Mouse (Mus musculus) heart, embryonic 16.5 days (tissue): ENCODE measurements around the gene Cdnf. TPM values are rescaled to one million over a fixed set of nuclear protein-coding genes. Genes with fewer than 3 reads are reported as not detected.

Source experiments
- ATAC-seq: fragments of 200-750 bp; cut with Nextera tagmentation; replicated peaks from 2 replicates; pipeline ENCODE4 v1.8.0; 2017; ENCODE audit warnings: moderate number of reproducible peaks; ENCODE audit not compliant: insufficient read depth, low FRiP score; ENCODE audit errors: extremely low read depth
- H3K27ac ChIP-seq: fragments of 300-500 bp; sonication (generic); 2 replicates; pipeline ENCODE4 v1.5.1; 2014; ENCODE audit warnings: mild to moderate bottlenecking, low read length, control low read depth, moderate library complexity
- H3K27me3 ChIP-seq: fragments of 300-500 bp; sonication (generic); 2 replicates; pipeline ENCODE4 v1.6.1; 2014; ENCODE audit warnings: low read length, mixed read lengths; ENCODE audit not compliant: control insufficient read depth, insufficient read depth
- H3K36me3 ChIP-seq: fragments of 300-500 bp; sonication (generic); 2 replicates; pipeline ENCODE4 v1.6.1; 2014; ENCODE audit not compliant: control insufficient read depth, insufficient read depth
- H3K4me1 ChIP-seq: fragments of 300-500 bp; sonication (generic); 2 replicates; pipeline ENCODE4 v1.6.1; 2014; ENCODE audit warnings: low read length, mixed read lengths; ENCODE audit not compliant: control insufficient read depth, insufficient read depth
- H3K4me2 ChIP-seq: fragments of 300-500 bp; sonication (generic); 2 replicates; pipeline ENCODE4 v1.6.1; 2014; ENCODE audit warnings: low read depth, mild to moderate bottlenecking, control low read depth, low read length
- H3K4me3 ChIP-seq: fragments of 300-500 bp; sonication (generic); 2 replicates; pipeline ENCODE4 v1.5.1; 2014; ENCODE audit warnings: mild to moderate bottlenecking, control low read depth, low read length
- H3K9ac ChIP-seq: fragments of 300-500 bp; sonication (generic); 2 replicates; pipeline ENCODE4 v1.6.1; 2014; ENCODE audit warnings: low read length, control low read depth
- H3K9me3 ChIP-seq: fragments of 300-500 bp; sonication (generic); replicated peaks from 2 replicates; pipeline ENCODE4 v1.6.1; 2016; ENCODE audit warnings: low read length; ENCODE audit not compliant: control insufficient read depth
- WGBS: fragments of 180-500 bp; shearing (Covaris S2); extraction: QIAGEN DNeasy Blood & Tissue Kit; methylation state at CpG from one replicate; pipeline ENCODE4 v1.1.7; 2014; 5-methylcytosine and 5-hydroxymethylcytosine counted together
- polyA plus RNA-seq: library from polyadenylated mRNA; unstranded; fragments of >200 nt; fragmentation: Nextera tagmentation; extraction: Ambion mirVana; gene quantifications from 2 replicates; pipeline ENCODE4 v1.2.1, GENCODE M21; 2015

Gene Cdnf
- 0.35 and 0.69 TPM in 2 replicates for polyA plus RNA-seq

GRCm38 (mm10) chr2:3512552-3513454 lies at the start of gene Cdnf, which contains the start of the genes Gm45902 and Hspa14:
Gene Cdnf, plus strand, starts transcription at chr2:3513030.
Gene Gm45902, minus strand, starts transcription at chr2:3512790.
Gene Hspa14, minus strand, starts transcription at chr2:3512814.
- Histone ChIP-seq H3K4me1 (peaks cover 12% of the 10 kb centered on the region; the same call in 1 of the 2 replicates), H3K4me2 (peak within 1 kb of the TSS; percentile 77), H3K9ac (peak within 1 kb of the TSS; percentile 83), H3K27ac (peak within 1 kb of the TSS; percentile 78), H3K27me3 (no peaks in the 10 kb centered on the region), H3K9me3 (no peaks in the 10 kb centered on the region), H3K36me3 (peaks cover 21% of the 10 kb centered on the region), H3K4me3 (peak within 1 kb of the TSS; percentile 81)
- under 1% methylated on average over 60 of the region's 60 CpGs for WGBS
- ATAC-seq, result peak; percentile 99

GRCm38 (mm10) chr2:3473891-3474290 lies 38.9 kb upstream of the Cdnf start:
- Histone ChIP-seq H3K4me3 (peak overlapping the region; percentile 100), H3K9me3 (no peaks in the 10 kb centered on the region), H3K4me1 (peaks cover 15% of the 10 kb centered on the region), H3K9ac (peak overlapping the region; percentile 94), H3K36me3 (no peaks in the 10 kb centered on the region; the same call in 1 of the 2 replicates), H3K4me2 (peak overlapping the region; percentile 94), H3K27ac (peak overlapping the region; percentile 87), H3K27me3 (no peaks in the 10 kb centered on the region)
- 1% methylated on average over 12 of the region's 12 CpGs for WGBS
- ATAC-seq, result no peak

GRCm38 (mm10) chr2:3474361-3474805 lies 38.4 kb upstream of the Cdnf start:
- Histone ChIP-seq H3K4me3 (peak overlapping the region; percentile 100), H3K27ac (peak overlapping the region; percentile 87), H3K9me3 (no peaks in the 10 kb centered on the region), H3K9ac (peak overlapping the region; percentile 94), H3K27me3 (no peaks in the 10 kb centered on the region), H3K4me1 (peaks cover 15% of the 10 kb centered on the region), H3K4me2 (peak overlapping the region; percentile 94), H3K36me3 (no peaks in the 10 kb centered on the region)
- 0% methylated on average over 46 of the region's 46 CpGs for WGBS
- ATAC-seq, result peak; percentile 59

GRCm38 (mm10) chr2:3474861-3475283 lies 38.0 kb upstream of the Cdnf start, which contains the start of gene Suv39h2:
Gene Suv39h2, minus strand, starts transcription at chr2:3475031.
- 0% methylated on average over 42 of the region's 42 CpGs for WGBS
- no peaks in the 10 kb centered on the region for H3K36me3 ChIP-seq
- H3K9me3 ChIP-seq, result no peaks in the 10 kb centered on the region
- H3K4me2 ChIP-seq, result peak within 1 kb of the TSS; percentile 94
- H3K27ac ChIP-seq, result peak within 1 kb of the TSS; percentile 87
- peaks cover 15% of the 10 kb centered on the region for H3K4me1 ChIP-seq
- H3K27me3 ChIP-seq, result no peaks in the 10 kb centered on the region
- peak within 1 kb of the TSS; percentile 94 for H3K9ac ChIP-seq
- peak; percentile 98 for ATAC-seq
- H3K4me3 ChIP-seq, result peak within 1 kb of the TSS; percentile 100

GRCm38 (mm10) chr2:3475746-3476251 lies 37.0 kb upstream of the Cdnf start:
- ATAC-seq, result no peak
- Histone ChIP-seq H3K9me3 (no peaks in the 10 kb centered on the region), H3K9ac (no peak overlapping the region; the same call in 1 of the 2 replicates), H3K4me2 (peak overlapping the region; percentile 94), H3K27ac (no peak overlapping the region), H3K4me1 (peaks cover 15% of the 10 kb centered on the region), H3K36me3 (no peaks in the 10 kb centered on the region), H3K4me3 (peak overlapping the region; percentile 100), H3K27me3 (no peaks in the 10 kb centered on the region)
- 74% methylated on average over 3 of the region's 3 CpGs for WGBS

- Histone ChIP-seq H3K4me2 (no peak overlapping the region), H3K27ac (no peak overlapping the region), H3K4me1 (peaks cover 5% of the 10 kb centered on the region; the same call in 1 of the 2 replicates), H3K36me3 (no peaks in the 10 kb centered on the region), H3K27me3 (no peaks in the 10 kb centered on the region), H3K4me3 (no peak overlapping the region), H3K9me3 (no peaks in the 10 kb centered on the region), H3K9ac (no peak overlapping the region)
- WGBS, result 88% methylated on average over 3 of the region's 3 CpGs
- no peak for ATAC-seq
Observed at GRCm38 (mm10) chr2:3480239-3480638, 32.6 kb upstream of the Cdnf start.

GRCm38 (mm10) chr2:3489816-3490215 lies 23.0 kb upstream of the Cdnf start:
- Histone ChIP-seq H3K36me3 (peaks cover 35% of the 10 kb centered on the region), H3K9me3 (no peaks in the 10 kb centered on the region), H3K4me1 (no peaks in the 10 kb centered on the region), H3K27me3 (no peaks in the 10 kb centered on the region), H3K4me2 (no peak overlapping the region), H3K27ac (no peak overlapping the region), H3K4me3 (no peak overlapping the region), H3K9ac (no peak overlapping the region)
- no peak for ATAC-seq
- WGBS, result 84% methylated on average over 3 of the region's 3 CpGs

GRCm38 (mm10) chr2:3493833-3494409 lies 18.9 kb upstream of the Cdnf start:
- no peak overlapping the region for H3K27ac ChIP-seq
- H3K4me1 ChIP-seq, result no peaks in the 10 kb centered on the region
- peaks cover 55% of the 10 kb centered on the region for H3K36me3 ChIP-seq
- H3K4me3 ChIP-seq, result no peak overlapping the region
- no peaks in the 10 kb centered on the region for H3K27me3 ChIP-seq
- no peak overlapping the region for H3K9ac ChIP-seq
- no peaks in the 10 kb centered on the region for H3K9me3 ChIP-seq
- WGBS, result 74% methylated on average over 3 of the region's 3 CpGs
- H3K4me2 ChIP-seq, result no peak overlapping the region
- ATAC-seq, result no peak
